Mouse (Mus musculus): Measurements from ENCODE around the gene Nfix. TPM values are rescaled to one million over a fixed set of nuclear protein-coding genes. Genes with fewer than 3 reads are reported as not detected.
A peak's percentile ranks its signal among the peaks of the same experiment; 100 is the strongest.
"Not testable (repeated sequence)": the region's sequence is repeated elsewhere in the genome, so short reads cannot be mapped to it uniquely, and the experiment has no call there.

Gene Nfix
- polyA plus RNA-seq, 2 experiments from 2014 or later: 2.0 to 2.2 TPM

- ATAC-seq: peak; percentile 50
Observed at GRCm38 (mm10) chr8:84697166-84698130, 102.7 kb downstream of the Nfix start.

DNA sequence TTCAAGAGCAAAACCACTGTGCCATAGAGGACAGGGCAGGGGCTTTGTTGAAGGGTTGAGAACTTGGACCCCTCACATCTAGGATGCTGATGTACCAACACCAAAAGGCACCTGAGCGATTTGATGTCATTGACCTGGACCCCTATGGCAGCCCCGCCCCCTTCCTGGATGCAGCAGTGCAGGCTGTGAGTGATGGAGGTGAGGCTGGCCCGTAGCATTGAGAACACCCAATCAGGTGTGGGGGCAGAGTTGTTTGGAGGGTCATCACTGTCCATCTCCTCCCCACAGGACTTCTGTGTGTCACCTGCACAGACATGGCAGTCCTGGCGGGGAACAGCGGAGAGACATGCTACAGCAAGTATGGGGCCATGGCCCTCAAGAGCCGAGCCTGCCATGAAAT is 105.0 kb downstream of the Nfix start:
- no peak for ATAC-seq

GRCm38 (mm10) chr8:84693332-84693731 is 106.8 kb downstream of the Nfix start:
- no peak for ATAC-seq

DNA sequence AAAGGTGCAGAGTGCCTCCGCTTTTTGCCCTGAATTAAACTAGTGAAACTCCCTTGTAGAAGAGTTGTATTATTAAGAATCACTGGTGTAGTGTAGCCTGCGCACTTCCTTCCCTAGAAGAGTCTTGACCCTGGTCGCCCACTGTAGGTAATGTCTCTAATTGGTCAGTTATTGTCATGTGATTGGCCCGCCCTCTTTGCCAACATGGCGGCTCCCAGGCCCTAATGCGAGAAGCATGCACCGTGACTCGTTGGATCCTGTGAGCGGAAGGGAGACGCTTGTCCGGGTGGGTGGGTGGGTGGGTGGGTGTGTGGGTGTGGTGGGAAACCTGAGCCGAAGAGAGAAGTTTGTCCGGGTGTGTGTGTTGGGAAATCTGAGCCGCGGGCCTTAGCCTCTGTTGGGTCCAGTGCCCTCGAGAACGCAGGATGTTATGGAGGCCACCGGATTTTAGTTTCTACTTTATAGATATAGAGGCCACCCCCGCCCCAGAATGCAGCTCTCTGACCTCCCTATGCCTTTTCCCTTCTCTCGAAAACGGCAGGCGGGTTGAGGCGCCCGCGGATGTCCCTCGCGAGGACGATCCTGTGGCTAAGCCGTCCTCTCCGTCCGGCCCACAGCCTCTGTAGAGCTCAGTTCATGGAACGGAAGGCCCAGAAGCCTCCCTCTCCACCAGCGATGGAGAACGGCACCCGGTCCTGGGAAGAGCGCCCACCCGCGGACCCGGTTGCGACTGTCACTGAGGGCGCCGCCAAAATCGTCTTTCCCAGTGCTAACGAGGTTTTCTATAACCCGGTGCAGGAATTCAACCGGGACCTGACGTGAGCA is 110.8 kb downstream of the Nfix start:
- ATAC-seq: peak; percentile 68

DNA sequence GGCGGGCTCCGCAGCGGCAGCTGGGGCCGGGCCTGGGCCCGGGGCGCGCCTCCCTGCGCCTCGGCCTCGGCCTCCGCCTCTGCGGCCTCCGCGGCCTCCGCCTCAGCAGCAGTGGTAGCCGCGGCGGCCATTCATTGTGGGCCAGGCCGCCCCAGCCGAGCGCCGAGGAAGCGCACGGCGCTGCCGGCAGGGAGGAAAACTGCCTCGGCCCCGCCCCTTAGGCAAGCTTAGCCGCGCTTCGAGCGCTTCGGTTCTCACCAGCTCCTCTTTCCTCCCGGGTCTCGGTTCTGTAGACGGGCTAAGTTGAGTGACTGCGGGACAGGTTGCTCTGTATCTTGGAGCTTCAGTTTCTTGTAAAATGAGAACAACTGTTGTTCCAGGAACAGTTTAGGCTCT is 112.4 kb downstream of the Nfix start, which contains the start of gene Nacc1:
TSS of gene Nacc1 (minus strand) at position 158 of the 396 bp plus-strand sequence.
- peak; percentile 73 for ATAC-seq

- ATAC-seq: no peak
Observed at GRCm38 (mm10) chr8:84687003-84687704, 113.0 kb downstream of the Nfix start.

- peak; percentile 4 for ATAC-seq
Observed at GRCm38 (mm10) chr8:84686191-84687002, 113.7 kb downstream of the Nfix start, which contains the start of gene Trmt1. Gene Trmt1, plus strand, starts transcription at chr8:84686307.

DNA sequence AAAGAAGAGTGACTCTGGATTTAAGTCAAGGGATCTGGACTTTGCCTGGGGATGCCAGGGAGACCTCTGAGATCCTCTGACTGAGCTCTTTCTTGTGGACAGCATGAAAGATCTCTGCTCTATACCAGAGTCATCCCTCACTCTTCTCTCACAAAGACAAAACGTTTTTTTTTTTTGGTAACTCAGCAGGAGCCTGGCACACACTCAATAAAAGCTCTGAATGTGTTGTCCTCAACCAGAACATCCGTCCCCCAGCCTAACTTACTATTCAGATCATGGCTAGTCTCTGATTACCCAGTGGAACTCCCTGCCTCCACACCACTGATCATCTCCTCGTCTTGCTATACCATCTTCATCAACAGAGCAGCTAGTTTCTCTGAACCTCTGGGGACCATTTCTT is 115.6 kb downstream of the Nfix start:
- ATAC-seq: no peak

DNA sequence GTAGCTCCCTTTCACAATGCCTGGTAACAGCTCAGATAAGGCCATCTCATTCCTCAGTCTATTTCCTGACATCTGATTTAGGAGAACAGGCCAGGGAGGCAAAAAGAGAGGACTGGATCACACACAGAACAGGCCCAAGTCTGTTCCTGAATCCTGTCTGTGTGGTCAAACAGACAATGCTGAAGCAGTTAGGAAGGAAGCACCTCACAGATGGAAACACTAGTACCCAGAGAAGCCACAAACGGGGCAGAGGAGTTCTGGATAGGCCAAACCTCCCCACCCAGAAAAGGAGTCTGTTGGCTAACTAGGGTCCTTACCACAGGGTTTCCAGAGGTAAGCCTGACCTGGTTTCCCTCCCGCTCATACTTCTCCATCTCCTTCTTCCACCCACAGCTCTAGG is 117.9 kb downstream of the Nfix start:
- no peak for ATAC-seq

GRCm38 (mm10) chr8:84681476-84681875 is 118.7 kb downstream of the Nfix start:
- no peak for ATAC-seq

- no peak for ATAC-seq
Observed at GRCm38 (mm10) chr8:84677305-84677704, 122.8 kb downstream of the Nfix start.

- ATAC-seq: not testable (repeated sequence)
Observed at GRCm38 (mm10) chr8:84670295-84671006, 129.7 kb downstream of the Nfix start.

DNA sequence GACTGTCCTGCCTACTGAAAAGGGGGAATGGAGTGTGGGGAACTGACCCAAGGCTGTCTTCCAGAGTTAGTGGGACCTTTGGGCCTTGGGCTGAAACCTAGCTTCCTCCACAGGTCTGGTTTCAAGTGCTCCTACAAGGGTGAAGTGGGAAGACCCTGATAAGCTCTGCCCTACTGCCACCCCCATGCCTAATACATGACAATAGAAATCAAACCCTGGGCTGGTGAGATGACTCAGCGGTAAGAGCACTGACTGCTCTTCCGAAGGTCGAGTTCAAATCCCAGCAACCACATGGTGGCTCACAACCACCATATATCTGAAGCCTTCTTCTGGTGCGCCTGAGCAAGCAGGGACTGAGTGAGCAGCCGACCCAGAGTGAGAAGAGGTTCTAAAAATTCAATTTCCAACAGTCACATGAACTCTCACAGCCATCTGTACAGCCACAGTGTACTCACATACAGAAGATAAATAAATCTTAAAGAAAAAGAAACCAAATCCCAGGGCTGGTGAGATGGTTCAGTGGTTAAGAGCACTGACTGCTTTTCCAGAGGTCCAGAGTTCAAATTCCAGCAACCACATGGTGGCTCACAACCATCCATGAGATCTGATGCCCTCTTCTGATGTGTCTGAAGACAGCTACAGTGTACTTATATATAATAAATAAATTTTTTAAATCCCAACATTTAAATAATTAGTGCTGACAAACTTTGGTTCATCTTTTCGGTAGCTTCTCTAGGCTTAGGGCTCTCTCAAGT is 131.2 kb downstream of the Nfix start:
- no peak for ATAC-seq

DNA sequence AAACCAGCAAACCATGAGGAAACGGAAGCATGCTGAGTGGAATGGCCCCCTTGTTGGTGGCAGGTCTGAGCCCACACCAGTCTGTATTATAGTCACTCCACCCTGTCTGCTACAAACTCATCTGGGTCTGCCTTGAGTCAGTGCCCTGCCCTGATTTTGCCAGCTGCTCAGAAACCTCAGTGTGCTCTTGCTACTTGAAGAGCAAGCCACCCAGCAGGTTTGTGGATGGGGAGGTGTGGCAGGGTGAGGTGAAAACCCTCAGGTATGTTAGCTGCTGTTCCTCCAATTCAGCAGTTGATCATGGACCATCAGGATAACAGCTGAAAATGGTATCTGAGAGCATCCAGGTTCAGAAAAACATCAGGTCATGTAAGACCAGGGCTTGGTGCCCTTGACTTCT is 132.1 kb downstream of the Nfix start:
- no peak for ATAC-seq

GRCm38 (mm10) chr8:84665385-84665893 is 134.7 kb downstream of the Nfix start:
- no peak for ATAC-seq

GRCm38 (mm10) chr8:84664566-84665384 is 135.4 kb downstream of the Nfix start:
- ATAC-seq: no peak

- ATAC-seq: peak; percentile 13
Observed at GRCm38 (mm10) chr8:84663483-84664327, 136.4 kb downstream of the Nfix start.

DNA sequence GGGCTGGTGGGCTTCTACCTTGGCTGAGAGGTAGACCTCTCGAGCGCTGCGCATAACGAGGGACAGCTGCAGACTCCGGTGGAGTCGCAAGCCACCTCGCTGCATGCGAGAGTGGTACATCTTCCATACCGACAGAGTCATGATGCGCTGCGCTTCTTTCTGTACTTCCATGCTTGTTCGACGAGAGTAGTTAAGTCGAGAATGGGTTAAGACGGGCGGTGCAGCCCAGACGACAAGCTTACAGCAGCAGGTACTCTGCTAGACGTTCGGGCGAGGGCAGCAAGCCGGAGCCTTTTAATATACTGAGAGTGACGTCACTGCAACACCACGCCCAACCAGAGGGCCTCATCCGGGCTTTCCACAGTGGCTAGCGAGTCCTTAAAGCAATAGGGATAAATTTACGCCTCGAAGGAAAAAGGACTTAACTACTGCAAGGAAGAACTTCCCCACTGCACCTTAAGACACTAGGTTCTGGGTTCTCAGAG is 137.5 kb downstream of the Nfix start, which contains the start of gene Ier2:
TSS of gene Ier2 (minus strand) at position 272 of the 485 bp plus-strand sequence.
- ATAC-seq: peak; percentile 41
